Mouse (Mus musculus): ENCODE measurements around the gene Galnt2. TPM values are rescaled to one million over a fixed set of nuclear protein-coding genes. Genes with fewer than 3 reads are reported as not detected.

Galnt2 gene
- total RNA-seq (2021), result 10 to 100 TPM; 66.7 to 67.9 TPM
- long read RNA-seq, full-length matches to known transcripts, result 21 of 50 reads
- long read RNA-seq, partial matches to known transcripts, result 24 of 50 reads
- long read RNA-seq, other reads (novel, unspliced or antisense), result 5 of 50 reads

DNA sequence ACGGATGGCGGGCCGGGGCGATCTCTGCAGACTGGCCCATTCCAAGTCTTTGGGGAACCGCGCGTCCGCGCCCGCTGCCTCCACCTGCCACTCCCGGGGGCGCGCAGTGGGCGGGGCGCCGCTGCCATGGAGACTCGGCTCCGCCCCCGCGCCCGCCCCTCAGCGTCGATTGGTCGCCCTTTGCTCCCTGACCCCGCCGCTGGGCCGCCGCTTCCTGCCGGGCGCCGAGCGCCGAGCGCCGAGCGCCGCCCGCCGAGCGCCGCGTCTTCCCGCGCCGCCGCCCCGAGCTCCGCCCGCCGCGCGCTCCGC is at the start of gene Galnt2:
Gene Galnt2 (plus strand): TSS at position 216 of the 309 bp plus-strand sequence.
- DNase-seq (ENCODE audit: low spot score in 2 of 2), result peak; percentile 87 to 94

DNA sequence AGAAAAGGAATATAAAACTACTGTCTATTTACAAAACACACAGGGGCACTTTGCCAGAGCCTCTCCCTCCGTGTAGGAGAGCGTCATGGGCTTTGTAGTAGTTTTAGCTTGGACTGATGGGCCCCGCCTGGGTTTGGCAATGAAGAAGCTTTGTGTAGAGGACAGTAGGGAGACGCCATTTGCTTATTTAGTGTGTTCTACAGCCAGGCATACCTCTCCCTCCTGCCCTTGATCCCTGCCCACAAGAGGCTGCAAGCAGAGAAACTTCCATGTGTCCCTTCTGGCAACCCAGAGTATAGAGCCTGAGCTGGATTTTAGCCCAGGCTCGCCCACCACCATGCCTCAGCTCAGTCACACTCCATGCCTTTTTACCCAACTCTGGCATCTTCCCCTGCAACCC is 49.4 kb upstream of the Galnt2 start:
- no peak for DNase-seq (ENCODE audit: low spot score in 2 of 2)

DNA sequence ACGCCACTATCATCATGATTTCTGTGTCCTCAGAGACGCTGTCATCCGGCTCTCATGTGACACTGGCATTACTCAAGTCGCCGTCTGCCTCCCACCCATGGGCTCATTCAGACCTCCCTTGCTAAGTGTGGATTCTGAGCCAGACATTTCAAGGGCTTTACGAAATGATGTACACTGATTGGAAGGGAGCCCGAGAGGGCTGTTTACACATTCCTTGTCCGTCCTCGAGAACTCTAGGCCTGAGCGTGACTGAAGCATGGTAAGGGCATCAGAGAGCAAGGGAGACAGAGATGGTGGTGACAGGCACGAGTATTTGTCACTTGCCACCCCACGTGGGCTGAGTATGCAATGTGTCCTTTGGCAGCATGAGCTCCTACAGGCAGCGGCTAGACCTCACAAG is 49.0 kb upstream of the Galnt2 start:
- DNase-seq (ENCODE audit: low spot score in 2 of 2), result no peak

DNA sequence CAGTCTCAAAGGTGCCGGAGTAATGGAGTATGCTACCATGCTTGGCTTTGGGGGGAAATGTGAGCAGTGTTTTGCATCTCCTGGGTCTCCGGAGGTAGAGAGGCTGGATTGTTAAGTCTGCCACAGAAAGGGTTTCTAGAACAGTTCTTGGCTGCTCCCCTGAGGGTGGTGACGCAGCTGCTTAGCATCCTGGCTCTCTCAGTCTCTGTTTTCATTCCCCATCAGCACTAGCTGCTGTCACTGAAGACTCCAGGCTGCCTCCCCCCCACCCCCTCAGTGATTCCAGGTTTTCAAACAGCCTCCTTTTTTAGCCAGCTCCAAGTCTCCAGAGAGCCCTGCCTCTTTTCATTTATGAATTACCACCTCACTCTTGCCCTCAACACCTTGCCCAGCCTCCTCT is 47.1 kb upstream of the Galnt2 start:
- DNase-seq (ENCODE audit: low spot score in 2 of 2), result no peak

DNA sequence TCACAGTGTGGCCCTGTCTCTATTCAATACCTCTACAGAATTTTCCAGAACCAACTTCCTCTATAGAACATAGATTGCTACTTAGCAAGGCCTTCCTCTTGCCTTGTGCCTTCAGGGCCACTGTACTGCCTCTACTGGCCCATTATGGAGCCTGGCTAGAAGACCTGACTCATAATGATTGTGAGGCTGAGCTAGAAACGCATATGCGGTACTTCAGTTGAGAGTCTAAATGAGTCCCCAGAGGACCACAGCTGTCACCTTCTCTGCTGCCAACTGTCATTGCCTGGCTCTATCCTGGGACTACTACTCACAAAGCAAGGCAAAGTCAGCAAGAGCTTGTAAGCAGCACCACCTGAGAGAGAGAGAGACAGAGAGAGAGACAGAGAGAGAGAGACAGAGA is 46.7 kb upstream of the Galnt2 start:
- no peak for DNase-seq (ENCODE audit: low spot score in 2 of 2)

DNA sequence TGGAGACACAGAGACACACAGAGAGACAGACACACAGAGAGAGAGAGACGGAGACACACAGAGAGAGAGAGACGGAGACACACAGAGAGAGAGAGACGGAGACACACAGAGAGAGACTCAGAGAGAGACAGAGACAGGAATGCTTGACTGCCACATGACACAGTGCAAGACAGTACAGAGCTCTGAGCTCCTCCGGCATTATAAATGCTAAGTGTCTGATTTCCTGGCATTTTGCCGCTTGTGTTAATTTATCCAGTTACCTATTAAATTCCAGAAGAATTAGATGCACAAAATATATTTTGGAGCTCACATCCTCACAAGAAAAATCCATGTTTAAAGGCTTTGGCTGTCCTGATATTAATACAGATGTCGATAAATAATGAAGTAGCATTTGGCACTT is 46.1 kb upstream of the Galnt2 start:
- DNase-seq (ENCODE audit: low spot score in 2 of 2), result no peak

DNA sequence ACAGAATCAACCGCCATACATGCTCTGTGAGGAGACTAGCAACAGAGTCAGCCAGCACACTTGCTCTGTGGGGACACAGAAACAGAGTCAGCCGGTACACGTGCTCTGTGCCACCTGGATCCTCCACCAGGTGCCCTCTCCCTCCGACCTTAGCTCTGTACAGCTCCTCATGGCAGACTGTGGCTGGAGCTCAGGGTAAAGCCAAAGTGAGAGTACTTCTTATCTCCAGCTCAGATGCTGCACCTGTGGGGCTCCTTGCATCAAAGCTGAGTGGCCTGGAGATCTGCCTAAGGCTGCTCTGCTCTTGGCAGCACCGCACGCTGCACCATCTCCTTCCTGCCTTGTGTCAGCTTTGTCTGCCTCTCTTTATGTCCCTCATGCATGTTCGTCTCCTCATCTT is 40.8 kb upstream of the Galnt2 start:
- no peak for DNase-seq (ENCODE audit: low spot score in 2 of 2)

DNA sequence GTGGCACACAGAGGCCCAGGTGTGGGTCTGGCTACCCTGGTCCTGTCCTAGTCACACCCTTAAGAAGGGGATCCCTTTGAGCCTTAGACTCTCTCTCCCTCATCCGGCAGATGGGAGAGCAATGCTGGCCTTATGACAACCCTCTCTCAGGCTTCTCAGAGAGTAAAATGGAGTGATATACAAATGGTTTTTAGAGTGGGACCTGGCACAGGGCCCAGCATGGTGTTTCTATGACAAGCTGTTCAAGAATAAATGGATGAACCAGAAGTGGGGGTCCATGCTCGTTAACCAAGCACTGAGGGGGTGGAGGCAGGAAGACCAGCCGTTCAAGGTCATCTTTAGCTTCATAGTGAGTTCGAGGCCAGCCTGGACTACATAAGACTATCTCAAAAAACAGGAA is 38.9 kb upstream of the Galnt2 start:
- no peak for DNase-seq (ENCODE audit: low spot score in 2 of 2)

DNA sequence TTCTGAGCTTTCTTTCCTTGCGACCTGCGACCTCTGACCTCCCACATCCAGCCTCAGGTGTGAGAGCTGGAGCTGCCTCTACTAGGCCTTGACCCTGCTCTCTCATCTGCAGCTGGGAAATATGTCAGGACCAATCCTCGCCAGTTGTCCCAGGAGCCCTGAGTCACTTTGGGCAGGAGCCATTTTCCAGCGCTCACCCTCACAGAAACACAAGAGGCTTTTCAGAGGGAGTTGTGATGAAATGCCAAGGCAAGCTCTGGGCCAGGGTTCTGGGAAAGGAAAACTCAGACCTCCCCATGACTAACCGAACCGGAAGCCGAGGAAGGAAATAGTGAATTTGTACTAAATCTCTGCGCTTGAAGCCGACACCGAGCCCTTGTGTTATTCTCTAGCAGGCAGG is 38.2 kb upstream of the Galnt2 start:
- peak in 1 of 2 experiments; percentile 57 for DNase-seq (ENCODE audit: low spot score in 2 of 2)

DNA sequence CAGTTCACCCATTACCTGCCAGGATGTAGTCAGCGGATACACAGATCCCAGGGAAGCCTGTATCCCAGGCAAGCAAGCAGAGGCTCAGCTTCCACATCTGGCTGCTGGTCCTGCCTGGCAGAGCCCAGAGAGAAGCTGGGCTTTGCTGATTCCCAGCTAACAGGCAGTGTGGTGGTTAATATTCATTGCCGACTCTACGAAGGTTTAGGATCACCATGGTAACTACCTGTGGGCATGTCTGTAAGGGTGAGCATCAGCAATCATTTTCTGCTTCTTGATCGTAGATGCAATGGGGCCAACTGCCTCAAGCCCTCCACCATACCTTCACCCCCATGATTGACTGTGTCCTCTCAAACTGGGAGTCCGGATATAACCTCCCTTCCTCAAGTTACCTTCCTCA is 37.2 kb upstream of the Galnt2 start:
- no peak for DNase-seq (ENCODE audit: low spot score in 2 of 2)

DNA sequence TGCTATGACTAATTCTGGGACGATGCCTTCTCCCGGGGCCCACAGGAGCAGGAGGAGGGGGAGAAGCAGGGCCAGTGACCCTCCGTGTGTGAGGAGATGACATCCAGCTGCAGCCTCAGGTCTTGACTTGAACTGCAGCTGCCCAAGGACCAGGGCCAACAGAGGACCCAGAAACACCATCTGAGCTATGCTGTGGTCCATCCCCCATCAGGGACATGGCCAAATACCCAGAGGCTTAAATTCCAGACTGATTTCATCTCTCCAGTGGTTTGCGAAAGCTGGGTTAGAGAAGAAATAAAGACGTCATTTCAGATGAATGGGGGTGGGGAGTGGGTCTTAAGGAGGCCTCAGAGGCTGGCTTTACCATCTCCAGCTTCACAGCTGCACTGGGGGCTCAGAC is 35.0 kb upstream of the Galnt2 start:
- DNase-seq (ENCODE audit: low spot score in 2 of 2), result no peak

DNA sequence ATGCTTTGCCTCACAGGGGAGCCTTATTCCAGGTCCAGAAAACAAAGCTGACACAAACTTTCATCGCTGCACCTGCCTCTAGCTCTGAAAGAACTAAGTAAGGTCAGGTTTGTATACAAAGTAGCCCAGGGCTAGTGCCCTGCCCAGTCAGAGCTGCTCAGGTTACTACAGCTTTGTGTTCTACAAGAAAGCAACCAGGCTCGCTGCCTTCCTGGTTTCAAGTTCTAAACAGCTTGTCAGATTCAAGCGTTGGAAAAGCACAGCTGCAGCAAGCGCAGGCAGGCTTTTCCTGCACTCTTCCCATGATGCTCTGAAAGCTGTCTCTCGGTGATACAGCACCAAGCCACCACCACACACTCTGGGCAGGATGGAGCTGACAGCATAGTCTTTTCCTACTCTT is 34.4 kb upstream of the Galnt2 start:
- DNase-seq (ENCODE audit: low spot score in 2 of 2), result no peak

DNA sequence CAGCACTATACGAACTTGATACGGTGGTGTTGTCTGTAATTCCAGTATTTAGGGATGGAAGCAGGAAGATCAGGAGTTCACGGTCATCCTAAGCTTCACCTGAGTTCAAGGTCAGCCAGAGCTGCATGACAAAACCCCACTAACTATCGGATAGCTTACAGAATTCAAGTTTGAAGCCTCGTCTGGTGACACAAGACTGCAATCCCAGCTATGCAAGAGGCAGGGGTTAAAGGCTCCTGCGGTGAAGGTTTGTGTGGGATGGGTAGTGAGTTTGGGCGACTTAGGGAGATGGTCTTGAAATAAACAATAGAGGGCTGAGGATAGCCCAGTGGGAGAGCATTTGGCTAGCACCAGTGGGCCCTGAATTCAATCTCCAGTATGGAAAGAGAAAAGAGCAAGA is 33.0 kb upstream of the Galnt2 start:
- DNase-seq (ENCODE audit: low spot score in 2 of 2), result no peak

DNA sequence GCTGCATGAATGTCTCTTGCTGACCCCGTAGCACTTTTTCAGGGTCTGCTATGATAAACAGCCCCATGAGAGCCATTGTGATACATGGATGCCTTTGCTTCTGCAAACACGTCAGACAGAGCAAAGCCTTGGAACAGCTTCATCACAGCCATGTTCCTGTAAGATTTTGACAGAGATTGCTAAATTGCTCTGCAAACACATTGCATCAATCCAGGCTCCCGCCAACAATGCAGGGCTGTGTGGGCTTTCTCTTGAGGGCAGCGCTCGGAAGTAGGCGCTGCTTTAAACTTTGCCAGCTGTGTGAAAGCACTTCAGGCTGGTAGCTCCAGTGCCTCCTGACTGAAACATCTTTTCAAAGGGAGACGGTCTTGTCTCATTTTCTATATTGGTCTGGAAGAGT is 30.8 kb upstream of the Galnt2 start:
- no peak for DNase-seq (ENCODE audit: low spot score in 2 of 2)

DNA sequence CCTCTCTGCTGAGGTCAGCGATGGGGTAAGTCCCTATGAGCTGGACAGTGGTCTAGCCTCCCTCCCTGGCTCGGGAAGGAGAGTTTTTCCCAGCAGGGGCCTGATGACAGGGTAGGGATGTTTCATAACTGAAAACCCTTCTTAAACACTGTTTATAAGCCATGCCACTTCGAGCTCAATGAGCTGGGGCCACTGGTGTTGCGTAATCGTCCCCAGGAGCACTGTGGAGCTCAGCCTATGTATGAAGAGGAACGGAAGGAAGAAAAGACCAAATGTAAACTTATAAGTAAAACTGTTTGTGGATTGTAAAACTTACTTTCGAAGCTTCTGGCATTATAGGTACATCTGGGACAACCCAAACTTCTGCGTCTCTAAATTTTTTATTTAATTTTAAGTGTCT is 29.5 kb upstream of the Galnt2 start:
- no peak for DNase-seq (ENCODE audit: low spot score in 2 of 2)

DNA sequence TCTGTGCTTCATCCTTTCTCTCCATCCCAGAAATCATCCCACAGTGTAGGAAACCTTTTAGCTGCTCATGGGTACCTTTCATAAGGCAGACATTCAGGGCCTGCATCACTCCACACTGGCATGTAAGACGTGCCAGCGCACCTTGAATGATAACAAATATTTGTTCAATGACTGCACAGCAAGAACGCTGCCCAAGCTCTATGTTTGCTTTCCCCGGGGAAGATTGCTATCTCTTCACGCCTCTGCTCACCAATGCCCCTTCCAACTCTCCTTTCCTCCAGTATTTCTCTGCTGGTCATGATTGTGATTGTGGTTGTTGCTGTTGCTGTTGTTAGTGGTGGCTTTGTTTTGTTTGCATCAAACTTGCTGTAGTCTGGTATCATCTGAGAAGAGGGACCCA is 28.3 kb upstream of the Galnt2 start:
- DNase-seq (ENCODE audit: low spot score in 2 of 2), result no peak

DNA sequence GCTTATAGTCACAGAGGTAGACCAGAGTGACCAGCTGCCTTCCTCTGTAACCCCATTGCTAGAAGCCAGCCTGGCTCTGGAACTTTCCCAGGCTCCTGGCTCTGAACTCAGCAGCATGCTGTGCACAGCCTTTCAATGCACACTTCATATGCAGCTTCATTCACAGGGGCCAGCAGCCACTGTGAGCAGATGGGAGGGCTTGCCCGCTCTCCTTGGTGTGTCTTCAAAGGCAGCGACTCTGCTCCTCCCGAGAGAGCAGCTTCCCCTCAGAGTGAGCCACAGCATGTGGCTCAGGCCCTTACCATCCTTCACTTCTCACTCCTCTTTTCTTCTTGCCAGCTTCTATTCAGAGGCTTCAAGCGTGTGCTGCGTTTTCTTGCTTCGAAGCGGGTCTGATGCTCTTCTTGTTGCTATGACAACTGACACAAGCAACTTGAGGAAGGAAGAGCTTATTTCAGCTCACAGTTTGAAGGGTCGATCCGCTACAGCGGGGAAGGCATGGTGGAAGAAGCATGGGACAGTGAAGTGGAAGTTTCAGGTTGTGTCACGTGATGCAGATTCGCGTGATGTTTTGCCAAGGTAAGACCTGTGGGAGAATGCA is 27.1 kb upstream of the Galnt2 start:
- no peak for DNase-seq (ENCODE audit: low spot score in 2 of 2)

DNA sequence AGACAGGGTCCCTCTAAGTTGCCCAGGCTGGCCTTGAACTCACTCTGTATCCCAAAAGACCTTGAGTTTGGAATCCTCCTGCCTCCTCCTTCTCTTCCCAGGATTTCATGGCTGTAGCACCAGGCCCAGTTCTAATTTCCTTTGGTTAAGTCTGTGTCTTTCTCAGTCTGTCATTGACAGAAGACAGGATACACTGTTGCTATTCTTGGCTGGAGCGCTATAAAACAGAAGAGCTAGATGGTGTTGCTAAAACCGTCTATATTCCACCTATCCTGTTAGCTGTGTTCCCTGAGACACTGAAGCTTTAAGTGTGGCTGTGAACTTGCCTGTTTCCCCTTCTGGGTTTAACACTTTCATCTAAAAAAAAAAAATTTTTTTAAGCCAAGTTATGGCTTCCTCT is 19.0 kb upstream of the Galnt2 start:
- no peak for DNase-seq (ENCODE audit: low spot score in 2 of 2)

DNA sequence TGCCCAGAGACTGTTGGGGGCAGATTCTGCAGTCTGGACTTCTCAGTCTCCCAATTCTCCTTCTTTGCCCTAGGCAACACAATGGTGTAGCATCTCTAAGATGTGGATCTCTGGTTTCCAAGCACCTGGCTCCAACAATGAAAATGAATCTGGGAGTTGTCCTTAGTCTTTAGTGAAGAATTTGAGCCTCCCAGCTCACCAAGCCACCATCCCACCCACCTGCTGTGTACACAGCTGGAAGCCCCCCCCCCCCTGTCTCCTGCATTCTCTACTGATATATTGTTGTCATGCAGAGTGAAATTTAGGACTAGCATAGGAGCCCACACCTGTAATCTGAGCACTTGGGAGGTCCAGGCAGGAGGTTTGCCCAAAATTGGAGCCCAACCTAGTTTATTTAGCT is 14.2 kb upstream of the Galnt2 start:
- DNase-seq (ENCODE audit: low spot score in 2 of 2), result no peak

DNA sequence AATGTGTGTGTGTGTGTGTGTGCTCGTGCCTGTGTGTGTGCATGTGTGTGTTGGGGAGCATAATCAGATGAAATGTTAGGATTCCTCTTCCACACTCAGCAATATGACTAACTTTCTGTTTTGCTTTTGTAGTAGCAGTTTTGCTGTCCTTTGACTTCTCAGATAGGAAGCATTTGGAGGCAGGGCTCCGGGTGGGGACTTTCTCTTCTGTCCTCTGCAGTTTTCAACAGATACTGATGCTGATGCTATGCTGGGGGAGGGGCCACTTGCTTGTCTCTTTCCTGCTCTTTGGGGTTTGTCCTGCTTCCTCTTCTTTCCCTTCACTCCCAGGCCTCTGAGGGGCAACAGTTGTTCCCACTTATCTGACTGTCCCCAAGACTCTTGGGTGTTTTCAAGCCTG is 1.3 kb upstream of the Galnt2 start:
- DNase-seq (ENCODE audit: low spot score in 2 of 2), result no peak

DNA sequence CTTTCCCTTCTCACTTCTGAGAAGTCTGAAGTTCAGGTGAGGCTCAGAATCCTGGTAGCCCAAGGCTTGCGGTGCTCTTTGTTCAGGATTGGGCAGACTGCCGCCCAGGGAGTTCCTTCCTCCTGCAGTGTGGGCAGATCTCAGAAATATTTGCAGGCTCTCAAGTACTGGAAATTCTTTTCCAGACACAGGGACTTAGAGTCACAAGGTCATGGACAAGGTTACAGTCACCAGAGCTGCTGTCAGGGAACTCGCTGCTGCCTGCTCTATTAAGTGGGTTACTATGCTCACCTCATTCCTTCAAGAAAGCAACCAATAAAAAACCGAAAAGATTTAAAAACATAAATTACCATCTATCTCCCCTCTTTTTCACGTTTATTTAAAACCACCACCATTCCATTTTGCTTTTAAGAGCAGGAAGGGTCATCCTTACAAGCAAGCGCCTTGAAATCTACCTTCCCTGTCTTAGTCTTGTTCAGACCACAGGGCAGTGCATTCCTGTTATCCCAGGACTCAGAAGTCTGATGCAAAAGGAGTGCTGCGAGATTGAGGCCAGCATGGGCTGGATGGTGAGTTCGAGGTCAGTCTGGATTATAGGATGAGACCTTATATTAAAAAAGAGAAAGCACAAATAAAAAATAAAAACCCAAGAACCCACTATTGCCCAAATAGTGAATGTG is 555 bp upstream of the Galnt2 start:
- DNase-seq (ENCODE audit: low spot score in 2 of 2), result no peak

DNA sequence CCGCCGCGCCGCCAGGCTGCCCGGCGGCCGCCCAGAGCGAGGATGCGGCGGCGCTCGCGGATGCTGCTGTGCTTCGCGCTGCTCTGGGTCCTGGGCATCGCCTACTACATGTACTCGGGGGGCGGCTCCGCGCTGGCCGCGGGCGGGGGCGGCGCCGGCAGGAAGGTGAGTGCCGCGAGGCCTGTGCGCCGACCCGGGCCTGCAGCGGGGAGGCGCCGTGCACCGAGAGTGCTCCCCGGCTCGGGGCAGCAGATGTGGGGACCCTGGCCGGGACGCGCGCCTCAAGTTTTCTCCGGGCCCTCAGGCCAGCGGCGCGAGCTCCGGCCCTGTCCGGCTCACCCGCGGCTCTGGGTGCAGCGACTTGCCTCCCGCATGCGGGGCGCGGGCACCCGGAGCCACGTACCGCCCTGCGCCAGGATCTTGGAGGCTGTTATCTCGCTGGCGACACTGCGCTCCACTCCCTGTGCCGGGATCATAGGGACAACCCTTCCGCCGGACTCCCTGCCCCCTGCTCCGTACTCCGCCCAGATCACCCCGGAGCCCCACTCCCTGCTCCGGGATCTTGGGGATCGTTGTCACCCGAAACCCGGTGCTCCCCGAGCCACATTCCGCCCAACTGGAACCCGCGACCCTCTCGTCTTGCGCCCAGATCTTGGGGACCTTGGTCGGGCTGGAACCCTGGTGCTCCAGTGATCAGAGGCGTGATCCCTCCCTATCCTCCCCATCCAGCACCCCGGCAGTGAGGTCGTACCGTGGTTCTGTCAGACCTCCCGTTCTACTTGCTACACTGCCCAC is 491 bp downstream of the Galnt2 start:
- peak; percentile 31 to 72 for DNase-seq (ENCODE audit: low spot score in 2 of 2)

DNA sequence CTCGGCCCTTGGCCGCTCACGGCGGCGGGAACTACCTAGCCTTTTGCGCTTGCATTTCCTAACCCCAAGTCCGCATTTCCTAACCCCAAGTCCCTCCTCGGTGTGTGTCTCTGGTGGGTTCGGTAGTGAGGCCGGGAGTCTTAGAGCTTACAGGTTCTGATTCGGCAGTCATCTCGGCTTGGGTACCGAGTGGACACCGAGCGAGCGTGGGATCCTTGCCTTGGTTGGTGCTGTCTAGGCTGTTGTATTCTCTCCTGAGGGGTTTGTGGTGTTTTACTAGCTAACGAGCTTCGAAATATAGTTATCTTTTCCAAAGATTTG is 1.0 kb downstream of the Galnt2 start:
- no peak for DNase-seq (ENCODE audit: low spot score in 2 of 2)
